Mouse (Mus musculus): ENCODE data around the gene Cfap61.

Cfap61 gene

GRCm38 (mm10) chr2:146256321-146256875, 321.8 kb downstream of the Cfap61 start:
- TF ChIP-seq GATA4 (IDR thresholded peaks at IDR 0.05; ENCODE audit: insufficient replicate concordance, low read length) = no peak

DNA sequence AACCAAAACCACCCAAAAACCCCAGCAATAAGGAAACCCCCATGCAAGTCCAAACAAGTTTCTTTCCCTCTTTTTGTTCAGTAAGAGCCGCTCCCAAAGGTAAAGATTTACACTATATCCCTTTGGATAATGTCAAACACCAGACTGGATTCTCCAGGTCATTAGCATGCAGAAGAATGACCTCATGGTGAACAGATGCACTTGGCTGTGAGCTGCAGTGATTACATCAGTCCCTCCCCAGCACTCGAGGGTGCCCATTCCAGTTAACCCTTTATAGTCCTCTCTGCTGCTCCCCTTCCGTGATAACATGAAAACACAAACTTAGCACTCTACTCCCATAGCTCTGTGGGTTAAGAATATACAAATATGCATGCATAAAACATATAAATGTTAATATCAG, 322.5 kb downstream of the Cfap61 start:
- TF ChIP-seq GATA4 (IDR thresholded peaks at IDR 0.05; ENCODE audit: insufficient replicate concordance, low read length) = no peak

GRCm38 (mm10) chr2:146257609-146258008, 323.0 kb downstream of the Cfap61 start:
- TF ChIP-seq GATA4 (IDR thresholded peaks at IDR 0.05; ENCODE audit: insufficient replicate concordance, low read length) = no peak

- peak; percentile 93 for TF ChIP-seq GATA4 (IDR thresholded peaks at IDR 0.05; ENCODE audit: insufficient replicate concordance, low read length)
These were observed 324.3 kb downstream of the Cfap61 start for GRCm38 (mm10) chr2:146258736-146259469.

- no peak for TF ChIP-seq GATA4 (IDR thresholded peaks at IDR 0.05; ENCODE audit: insufficient replicate concordance, low read length)
These were observed 325.4 kb downstream of the Cfap61 start for GRCm38 (mm10) chr2:146259787-146260560.

- no peak for TF ChIP-seq GATA4 (IDR thresholded peaks at IDR 0.05; ENCODE audit: insufficient replicate concordance, low read length)
These were observed 326.6 kb downstream of the Cfap61 start for GRCm38 (mm10) chr2:146261146-146261545.

DNA sequence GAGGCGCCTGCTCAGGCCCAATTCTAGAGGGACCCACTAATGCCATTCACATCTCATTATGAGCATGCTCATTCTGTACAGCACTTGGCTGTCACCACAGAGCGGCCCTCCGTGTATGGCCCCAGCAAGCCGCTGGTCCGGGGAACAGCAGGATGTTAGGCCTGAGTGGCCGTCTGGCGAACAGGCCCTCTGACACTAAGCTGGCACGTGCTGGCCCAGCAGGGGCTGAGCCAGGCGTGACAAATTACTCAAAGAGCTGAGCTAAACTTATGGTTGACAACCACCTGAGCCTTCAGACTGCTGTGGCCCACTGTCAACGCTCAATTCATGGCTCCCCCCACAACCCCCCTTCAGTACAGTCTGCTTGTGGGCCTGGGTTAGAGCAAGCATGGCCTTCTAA, 327.6 kb downstream of the Cfap61 start:
- no peak for TF ChIP-seq GATA4 (IDR thresholded peaks at IDR 0.05; ENCODE audit: insufficient replicate concordance, low read length)

GRCm38 (mm10) chr2:146262966-146263365, 328.4 kb downstream of the Cfap61 start:
- no peak for TF ChIP-seq GATA4 (IDR thresholded peaks at IDR 0.05; ENCODE audit: insufficient replicate concordance, low read length)
